Mouse (Mus musculus) limb, embryonic 14.5 days (tissue): ENCODE measurements around the gene Fam13c. TPM values are rescaled to one million over a fixed set of nuclear protein-coding genes. Genes with fewer than 3 reads are reported as not detected.

Experiments
- ATAC-seq: fragments of 200-750 bp; cut with Nextera tagmentation; 2 replicates; pipeline ENCODE4 v1.8.0; 2017; ENCODE audit warnings: low read depth, moderate number of reproducible peaks, moderate TSS enrichment; ENCODE audit not compliant: low FRiP score
- DNase-seq: peaks from one replicate; pipeline ENCODE4 v3.0.0-alpha.2; 2015; ENCODE audit warnings: low spot score
- H3K27ac ChIP-seq: fragments of 300-500 bp; sonication (generic); replicated peaks from 2 replicates; pipeline ENCODE4 v1.5.1; 2014; ENCODE audit warnings: low read depth, mild to moderate bottlenecking, low read length, moderate library complexity, mixed read lengths
- H3K27me3 ChIP-seq: fragments of 300-500 bp; sonication (generic); 2 replicates; pipeline ENCODE4 v1.6.1; 2014; ENCODE audit warnings: low read length, mixed read lengths; ENCODE audit not compliant: control insufficient read depth, insufficient read depth
- H3K36me3 ChIP-seq: fragments of 300-500 bp; sonication (generic); 2 replicates; pipeline ENCODE4 v1.6.1; 2014; ENCODE audit warnings: mild to moderate bottlenecking, low read length, moderate library complexity, mixed read lengths; ENCODE audit not compliant: control insufficient read depth, insufficient read depth
- H3K4me1 ChIP-seq: fragments of 300-500 bp; sonication (generic); 2 replicates; pipeline ENCODE4 v1.6.1; 2014; ENCODE audit warnings: antibody characterized with exemption, low read length, mixed read lengths; ENCODE audit not compliant: control insufficient read depth, insufficient read depth
- H3K4me2 ChIP-seq: fragments of 300-500 bp; sonication (generic); replicated peaks from 2 replicates; pipeline ENCODE4 v1.6.1; 2014; ENCODE audit warnings: low read depth, mild to moderate bottlenecking, low read length, moderate library complexity; ENCODE audit not compliant: severe bottlenecking
- H3K4me3 ChIP-seq: fragments of 300-500 bp; sonication (generic); replicated peaks from 2 replicates; pipeline ENCODE4 v1.5.1; 2014; ENCODE audit warnings: low read length
- H3K9ac ChIP-seq: fragments of 300-500 bp; sonication (generic); 2 replicates; pipeline ENCODE4 v1.6.1; 2014; ENCODE audit warnings: mild to moderate bottlenecking, low read depth, low read length, moderate library complexity; ENCODE audit not compliant: severe bottlenecking
- H3K9me3 ChIP-seq: fragments of 300-500 bp; sonication (generic); 2 replicates; pipeline ENCODE4 v1.6.1; 2016; ENCODE audit warnings: low read length; ENCODE audit not compliant: control insufficient read depth
- POLR2A ChIP-seq: fragments of 200-500 bp; IDR thresholded peaks from 2 replicates; pipeline ENCODE4 v1.8.0; 2012; ENCODE audit warnings: inconsistent platforms, mild to moderate bottlenecking, moderate library complexity, borderline replicate concordance; ENCODE audit not compliant: insufficient read depth, insufficient read length; ENCODE audit errors: extremely low read depth
- WGBS: fragments of 180-500 bp; shearing (Covaris S2); extraction: QIAGEN DNeasy Blood & Tissue Kit; methylation state at CpG from one replicate; pipeline ENCODE4 v1.1.7; 2014; 5-methylcytosine and 5-hydroxymethylcytosine counted together
- polyA plus RNA-seq, 2 experiments: library from polyadenylated mRNA; depleted of rRNA in 1 of 2; stranded (reverse) in 1 of 2; unstranded in 1 of 2; fragments of >200 nt; fragmentation: Nextera tagmentation in 1 of 2; extraction: Ambion mirVana in 1 of 2; gene quantifications; 2 replicates each; pipeline versions ENCODE4 v1.2.1 to v1.2.3; 2012 to 2014

Gene Fam13c
- polyA plus RNA-seq, 2 experiments, result 6.1 to 11.0 TPM

DNA sequence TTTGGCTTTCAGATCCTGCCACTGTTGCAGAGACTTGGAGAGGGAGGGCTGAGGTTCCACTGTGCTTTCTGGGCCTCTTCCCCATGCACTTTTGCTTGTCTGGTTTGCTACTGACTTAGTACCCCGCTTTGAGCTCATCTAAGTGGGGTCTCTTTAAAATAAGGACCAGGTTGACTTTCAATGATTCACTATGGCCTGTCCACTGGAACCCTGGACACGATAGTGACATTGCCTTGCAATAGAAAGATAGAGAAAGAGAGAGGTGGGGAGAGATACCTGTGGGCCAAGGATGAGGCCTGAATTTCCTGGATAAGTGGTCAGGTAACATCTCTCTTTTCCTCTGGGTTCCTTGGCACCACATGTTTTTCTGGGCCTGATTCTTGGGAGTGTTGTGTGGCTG is 1.9 kb downstream of the Fam13c start:
- H3K27ac ChIP-seq, result no peak overlapping the region
- no peaks in the 10 kb centered on the region for H3K36me3 ChIP-seq
- no peak for DNase-seq
- peaks cover 11% of the 10 kb centered on the region for H3K4me1 ChIP-seq
- no peak for TF ChIP-seq POLR2A
- H3K4me3 ChIP-seq, result 0 out of 2 replicates have a peak overlapping the region, but pooled peaks have one; percentile 55
- peak overlapping the region; percentile 91 for H3K4me2 ChIP-seq
- WGBS, result 92% methylated on average over 2 of the region's 2 CpGs
- no peak overlapping the region for H3K9ac ChIP-seq
- no peaks in the 10 kb centered on the region for H3K9me3 ChIP-seq
- no peaks in the 10 kb centered on the region; the same call in 1 of the 2 replicates for H3K27me3 ChIP-seq
- ATAC-seq, result no peak

GRCm38 (mm10) chr10:70442623-70443022 is 2.3 kb downstream of the Fam13c start:
- 66% methylated on average over 5 of the region's 5 CpGs for WGBS
- no peaks in the 10 kb centered on the region for H3K9me3 ChIP-seq
- no peaks in the 10 kb centered on the region for H3K36me3 ChIP-seq
- H3K4me2 ChIP-seq, result no peak overlapping the region; the same call in 1 of the 2 replicates
- TF ChIP-seq POLR2A, result no peak
- no peak overlapping the region for H3K9ac ChIP-seq
- H3K27me3 ChIP-seq, result no peaks in the 10 kb centered on the region; the same call in 1 of the 2 replicates
- no peak overlapping the region for H3K27ac ChIP-seq
- ATAC-seq, result no peak
- H3K4me1 ChIP-seq, result peaks cover 11% of the 10 kb centered on the region
- DNase-seq, result no peak
- H3K4me3 ChIP-seq, result no peak overlapping the region

- ATAC-seq (no peak), DNase-seq (no peak)
- Histone ChIP-seq H3K4me3 (no peak overlapping the region), H3K4me2 (no peak overlapping the region), H3K27ac (no peak overlapping the region), H3K27me3 (no peaks in the 10 kb centered on the region), H3K9ac (no peak overlapping the region), H3K36me3 (0 out of 2 replicates have a peak, but pooled peaks cover 7% of the 10 kb centered on the region), H3K4me1 (no peaks in the 10 kb centered on the region), H3K9me3 (no peaks in the 10 kb centered on the region)
- 67% methylated on average over 4 of the region's 4 CpGs for WGBS
- no peak for TF ChIP-seq POLR2A
Observed at GRCm38 (mm10) chr10:70447787-70448186, 7.5 kb downstream of the Fam13c start.

DNA sequence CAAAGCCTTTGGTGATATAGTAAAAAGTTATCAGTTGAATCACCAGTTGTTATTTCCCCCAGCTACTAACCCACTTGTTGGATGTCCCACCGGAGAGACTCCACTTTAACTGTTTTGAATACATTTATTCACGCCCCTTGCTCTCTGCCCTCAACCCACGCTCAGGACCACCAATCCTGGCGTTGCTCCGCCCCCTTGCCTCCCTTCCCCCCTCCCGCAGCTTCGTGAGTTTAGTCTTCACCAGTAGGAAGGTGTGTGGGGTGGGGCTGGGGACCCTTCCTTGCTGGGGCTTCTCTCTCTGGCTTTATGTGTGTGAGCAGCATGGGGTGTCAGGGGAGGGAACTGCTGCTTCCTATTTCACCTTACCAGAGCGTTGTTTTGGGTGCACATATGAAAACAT is 8.9 kb downstream of the Fam13c start:
- H3K4me3 ChIP-seq, result no peak overlapping the region

DNA sequence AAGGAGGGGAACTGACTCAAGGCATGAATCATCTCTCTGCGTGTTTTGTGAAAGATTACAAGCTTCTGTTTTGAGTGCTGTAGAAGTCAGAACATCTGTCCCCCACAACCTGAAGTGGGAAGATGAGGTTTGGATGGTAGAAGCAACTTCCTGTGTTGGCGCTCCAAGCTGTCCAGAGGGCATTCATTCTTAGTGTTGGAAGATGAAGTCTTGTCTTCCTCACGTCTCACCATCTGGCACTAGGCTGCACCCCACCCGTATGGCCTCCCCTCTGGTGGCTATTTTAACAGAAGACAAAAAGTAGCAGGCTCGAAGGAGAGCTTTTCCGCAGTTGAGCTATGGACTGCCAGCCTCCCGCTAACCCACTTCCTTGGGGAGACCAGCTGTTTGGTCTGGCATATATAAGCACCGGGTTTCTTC is 15.6 kb downstream of the Fam13c start:
- no peaks in the 10 kb centered on the region for H3K9me3 ChIP-seq
- no peak overlapping the region for H3K27ac ChIP-seq
- ATAC-seq (no peak), DNase-seq (no peak)
- H3K9ac ChIP-seq, result no peak overlapping the region
- no peaks in the 10 kb centered on the region for H3K27me3 ChIP-seq
- WGBS, result 92% methylated on average over 8 of the region's 8 CpGs
- H3K36me3 ChIP-seq, result peaks cover 19% of the 10 kb centered on the region
- H3K4me2 ChIP-seq, result no peak overlapping the region
- H3K4me3 ChIP-seq, result no peak overlapping the region
- no peaks in the 10 kb centered on the region for H3K4me1 ChIP-seq
- TF ChIP-seq POLR2A, result no peak

More for the DNA sequence above, 8.9 kb downstream of the Fam13c start:
- no peak for ATAC-seq
- TF ChIP-seq POLR2A, result no peak
- DNase-seq, result no peak
- H3K9me3 ChIP-seq, result no peaks in the 10 kb centered on the region
- H3K27ac ChIP-seq, result no peak overlapping the region
- no peak overlapping the region for H3K4me2 ChIP-seq
- 0 out of 2 replicates have a peak, but pooled peaks cover 7% of the 10 kb centered on the region for H3K36me3 ChIP-seq
- H3K4me1 ChIP-seq, result no peaks in the 10 kb centered on the region
- WGBS, result 33% methylated on average over 8 of the region's 8 CpGs
- no peaks in the 10 kb centered on the region for H3K27me3 ChIP-seq
- H3K9ac ChIP-seq, result no peak overlapping the region
